Mouse (Mus musculus) midbrain, embryonic 16.5 days (tissue): ENCODE data around the gene Plagl1. TPM values are rescaled to one million over a fixed set of nuclear protein-coding genes. Genes with fewer than 3 reads are reported as not detected.

Experiments used
- ATAC-seq: fragments of 200-750 bp; cut with Nextera tagmentation; 2 replicates; pipeline ENCODE4 v1.8.0; 2017; ENCODE audit warnings: moderate TSS enrichment
- H3K27ac ChIP-seq: fragments of 300-500 bp; sonication (generic); 2 replicates; pipeline ENCODE4 v1.5.1; 2014; ENCODE audit warnings: mild to moderate bottlenecking, low read length, mixed read lengths
- H3K27me3 ChIP-seq: fragments of 300-500 bp; sonication (generic); 2 replicates; pipeline ENCODE4 v1.6.1; 2014; ENCODE audit warnings: low read depth, low read length, mixed read lengths; ENCODE audit not compliant: control insufficient read depth, insufficient read depth
- H3K36me3 ChIP-seq: fragments of 300-500 bp; sonication (generic); 2 replicates; pipeline ENCODE4 v1.6.1; 2014; ENCODE audit warnings: mild to moderate bottlenecking, low read length, moderate library complexity, mixed read lengths; ENCODE audit not compliant: control insufficient read depth, insufficient read depth
- H3K4me1 ChIP-seq: fragments of 300-500 bp; sonication (generic); 2 replicates; pipeline ENCODE4 v1.6.1; 2014; ENCODE audit warnings: mild to moderate bottlenecking, low read length, mixed read lengths; ENCODE audit not compliant: control insufficient read depth, insufficient read depth
- H3K4me2 ChIP-seq: fragments of 300-500 bp; sonication (generic); 2 replicates; pipeline ENCODE4 v1.6.1; 2014; ENCODE audit warnings: mild to moderate bottlenecking, low read length, mixed read lengths
- H3K4me3 ChIP-seq: fragments of 300-500 bp; sonication (generic); 2 replicates; pipeline ENCODE4 v1.5.1; 2014; ENCODE audit warnings: low read depth, mild to moderate bottlenecking, low read length, moderate library complexity, mixed read lengths
- H3K9ac ChIP-seq: fragments of 300-500 bp; sonication (generic); 2 replicates; pipeline ENCODE4 v1.6.1; 2014; ENCODE audit warnings: low read depth, low read length, mixed read lengths
- H3K9me3 ChIP-seq: fragments of 300-500 bp; sonication (generic); replicated peaks from 2 replicates; pipeline ENCODE4 v1.6.1; 2014; ENCODE audit warnings: mild to moderate bottlenecking, low read length, mixed read lengths; ENCODE audit not compliant: control insufficient read depth, poor library complexity, severe bottlenecking
- WGBS: fragments of 180-500 bp; shearing (Covaris S2); extraction: QIAGEN DNeasy Blood & Tissue Kit; methylation state at CpG from one replicate; pipeline ENCODE4 v1.1.7; 2014; 5-methylcytosine and 5-hydroxymethylcytosine counted together
- polyA plus RNA-seq: library from polyadenylated mRNA; unstranded; fragments of >200 nt; fragmentation: Nextera tagmentation; extraction: Ambion mirVana; gene quantifications from 2 replicates; pipeline ENCODE4 v1.2.1, GENCODE M21; 2015

Gene Plagl1
- polyA plus RNA-seq, 1 experiment from 2014 or later: 26.3 TPM

- peak; percentile 41; the same call in 1 of the 2 replicates for ATAC-seq
- WGBS: 23% methylated on average over 9 of the region's 9 CpGs
These were observed 56.7 kb downstream of the Plagl1 start for GRCm38 (mm10) chr10:13116706-13117665.

GRCm38 (mm10) chr10:13118024-13118769 is 57.9 kb downstream of the Plagl1 start:
- Histone ChIP-seq H3K27me3 (no peaks in the 10 kb centered on the region), H3K4me3 (no peak overlapping the region), H3K27ac (no peak overlapping the region), H3K9me3 (no peaks in the 10 kb centered on the region), H3K9ac (no peak overlapping the region), H3K36me3 (no peaks in the 10 kb centered on the region), H3K4me2 (no peak overlapping the region), H3K4me1 (peaks cover 7% of the 10 kb centered on the region; the same call in 1 of the 2 replicates)
- ATAC-seq: no peak
- WGBS: 39% methylated on average over 7 of the region's 7 CpGs

More at GRCm38 (mm10) chr10:13116706-13117665, 56.7 kb downstream of the Plagl1 start:
- Histone ChIP-seq H3K4me1 (peaks cover 7% of the 10 kb centered on the region; the same call in 1 of the 2 replicates), H3K9me3 (no peaks in the 10 kb centered on the region), H3K36me3 (no peaks in the 10 kb centered on the region), H3K4me3 (no peak overlapping the region), H3K9ac (no peak overlapping the region), H3K4me2 (no peak overlapping the region), H3K27ac (no peak overlapping the region), H3K27me3 (no peaks in the 10 kb centered on the region)

GRCm38 (mm10) chr10:13118770-13119102 is 58.4 kb downstream of the Plagl1 start:
- H3K4me2 ChIP-seq: no peak overlapping the region
- no peak for ATAC-seq
- no peak overlapping the region for H3K9ac ChIP-seq
- H3K27ac ChIP-seq: no peak overlapping the region
- peaks cover 7% of the 10 kb centered on the region; the same call in 1 of the 2 replicates for H3K4me1 ChIP-seq
- H3K36me3 ChIP-seq: no peaks in the 10 kb centered on the region
- H3K27me3 ChIP-seq: no peaks in the 10 kb centered on the region
- no peaks in the 10 kb centered on the region for H3K9me3 ChIP-seq
- WGBS: 36% methylated on average over 5 of the region's 5 CpGs
- H3K4me3 ChIP-seq: no peak overlapping the region

- Histone ChIP-seq H3K4me2 (no peak overlapping the region), H3K9ac (no peak overlapping the region), H3K36me3 (no peaks in the 10 kb centered on the region), H3K9me3 (no peaks in the 10 kb centered on the region), H3K27ac (no peak overlapping the region), H3K27me3 (no peaks in the 10 kb centered on the region), H3K4me1 (peaks cover 7% of the 10 kb centered on the region; the same call in 1 of the 2 replicates), H3K4me3 (no peak overlapping the region)
- WGBS: 65% methylated on average over 2 of the region's 2 CpGs
- no peak for ATAC-seq
These were observed 59.0 kb downstream of the Plagl1 start for GRCm38 (mm10) chr10:13119300-13119699.

GRCm38 (mm10) chr10:13125811-13126210 is 65.5 kb downstream of the Plagl1 start:
- H3K4me3 ChIP-seq: no peak overlapping the region
- H3K4me1 ChIP-seq: 0 out of 2 replicates have a peak, but pooled peaks cover 2% of the 10 kb centered on the region
- no peaks in the 10 kb centered on the region for H3K36me3 ChIP-seq
- H3K9ac ChIP-seq: no peak overlapping the region
- no peak overlapping the region for H3K4me2 ChIP-seq
- ATAC-seq: 0 out of 2 replicates have a peak, but pooled peaks have one; percentile 54
- WGBS: 49% methylated on average over 3 of the region's 3 CpGs
- no peak overlapping the region for H3K27ac ChIP-seq
- no peaks in the 10 kb centered on the region for H3K9me3 ChIP-seq
- H3K27me3 ChIP-seq: no peaks in the 10 kb centered on the region

GRCm38 (mm10) chr10:13127335-13127734 is 67.0 kb downstream of the Plagl1 start:
- no peak for ATAC-seq
- no peaks in the 10 kb centered on the region for H3K36me3 ChIP-seq
- H3K4me2 ChIP-seq: no peak overlapping the region
- no peak overlapping the region for H3K27ac ChIP-seq
- no peak overlapping the region for H3K9ac ChIP-seq
- H3K9me3 ChIP-seq: no peaks in the 10 kb centered on the region
- 77% methylated on average over 13 of the region's 13 CpGs for WGBS
- no peaks in the 10 kb centered on the region for H3K27me3 ChIP-seq
- H3K4me3 ChIP-seq: no peak overlapping the region
- H3K4me1 ChIP-seq: 0 out of 2 replicates have a peak, but pooled peaks cover 2% of the 10 kb centered on the region

- no peaks in the 10 kb centered on the region for H3K9me3 ChIP-seq
- H3K36me3 ChIP-seq: no peaks in the 10 kb centered on the region
- no peak overlapping the region for H3K4me3 ChIP-seq
- H3K4me2 ChIP-seq: no peak overlapping the region
- no peaks in the 10 kb centered on the region for H3K27me3 ChIP-seq
- WGBS: 88% methylated on average over 7 of the region's 7 CpGs
- 0 out of 2 replicates have a peak, but pooled peaks cover 2% of the 10 kb centered on the region for H3K4me1 ChIP-seq
- H3K27ac ChIP-seq: no peak overlapping the region
- H3K9ac ChIP-seq: no peak overlapping the region
- no peak for ATAC-seq
These were observed 67.6 kb downstream of the Plagl1 start for GRCm38 (mm10) chr10:13127946-13128345.

- no peak for ATAC-seq
- Histone ChIP-seq H3K4me1 (no peaks in the 10 kb centered on the region), H3K4me2 (no peak overlapping the region), H3K36me3 (no peaks in the 10 kb centered on the region), H3K4me3 (no peak overlapping the region), H3K27ac (no peak overlapping the region), H3K9me3 (no peaks in the 10 kb centered on the region), H3K9ac (no peak overlapping the region), H3K27me3 (no peaks in the 10 kb centered on the region)
- 87% methylated on average over 4 of the region's 4 CpGs for WGBS
These were observed 73.5 kb downstream of the Plagl1 start for GRCm38 (mm10) chr10:13133850-13134249.
